Mouse (Mus musculus) monocyte, adult 2 months (primary cell): ENCODE measurements around the gene Gm11756.
"Not testable (repeated sequence)": the region's sequence is repeated elsewhere in the genome, so short reads cannot be mapped to it uniquely, and the experiment has no call there.

Experiments used
- DNase-seq, 2 experiments: peaks; one replicate each; pipeline ENCODE4 v3.0.0; 2022; ENCODE audit warnings: low spot score in 2 of 2, low read depth in 1 of 2

The Gm11756 gene

GRCm38 (mm10) chr4:73920660-73921059 lies at the start of gene Gm11756:
TSS of gene Gm11756 (minus strand) at chr4:73920760.
- DNase-seq, result not testable (repeated sequence)

GRCm38 (mm10) chr4:73950375-73950896 lies 29.9 kb upstream of the Gm11756 start, which contains the start of gene 2310002L09Rik:
TSS of gene 2310002L09Rik (minus strand) at chr4:73950846.
- DNase-seq, result no peak

GRCm38 (mm10) chr4:73905853-73906252 lies 14.7 kb downstream of the Gm11756 start, which contains the start of gene Gm13871:
TSS of gene Gm13871 (minus strand) at chr4:73905953.
- not testable (repeated sequence) for DNase-seq

- DNase-seq, result not testable (repeated sequence)
Observed at GRCm38 (mm10) chr4:73891012-73891411, 29.5 kb downstream of the Gm11756 start, which contains the start of gene Gm11757. TSS of gene Gm11757 (minus strand) at chr4:73891112.

- not testable (repeated sequence) for DNase-seq
Observed at GRCm38 (mm10) chr4:73876166-73876565, 44.4 kb downstream of the Gm11756 start, which contains the start of gene Gm11758. TSS of gene Gm11758 (minus strand) at chr4:73876266.
